Mouse (Mus musculus) ES-E14 (cell line): ENCODE results near the gene Ndufaf5. TPM values are rescaled to one million over a fixed set of nuclear protein-coding genes. Genes with fewer than 3 reads are reported as not detected.
A peak's percentile ranks its signal among the peaks of the same experiment; 100 is the strongest.
"Not testable (repeated sequence)": the region's sequence is repeated elsewhere in the genome, so short reads cannot be mapped to it uniquely, and the experiment has no call there.

Source experiments
- DNase-seq: peaks from one replicate; pipeline ENCODE4 v3.0.0-alpha.2; 2013; ENCODE audit warnings: low read depth, low spot score
- H3K27ac ChIP-seq: 2 replicates; pipeline ENCODE4 v1.5.1; 2012; ENCODE audit warnings: low read depth, mild to moderate bottlenecking, low read length, moderate library complexity, mixed read lengths; ENCODE audit not compliant: poor library complexity, insufficient read depth, severe bottlenecking
- H3K36me3 ChIP-seq: 2 replicates; pipeline ENCODE4 v1.6.1; 2012; ENCODE audit warnings: mild to moderate bottlenecking, low read length, moderate library complexity, mixed read lengths; ENCODE audit not compliant: control insufficient read depth, poor library complexity, insufficient read depth, severe bottlenecking
- H3K4me1 ChIP-seq, 2 experiments: fragments of 150-350 bp in 1 of 2; sonication (generic) in 1 of 2; 2 replicates each; pipeline ENCODE4 v1.6.1; 2012; ENCODE audit warnings: low read length in 2 of 2, mild to moderate bottlenecking in 1 of 2, mixed read lengths in 1 of 2; ENCODE audit not compliant: control insufficient read depth in 2 of 2, insufficient read depth in 2 of 2, poor library complexity in 1 of 2
- H3K4me3 ChIP-seq, 2 experiments: fragments of 150-350 bp in 1 of 2; sonication (generic) in 1 of 2; 2 replicates each; pipeline ENCODE4 v1.5.1; 2012; ENCODE audit warnings: low read length in 2 of 2, low read depth in 1 of 2, mild to moderate bottlenecking in 1 of 2, mixed read lengths in 1 of 2; ENCODE audit not compliant: insufficient read depth in 1 of 2, poor library complexity in 1 of 2, severe bottlenecking in 1 of 2
- H3K9ac ChIP-seq: 2 replicates; pipeline ENCODE4 v1.6.1; 2012; ENCODE audit warnings: low read depth, mild to moderate bottlenecking, low read length, mixed read lengths; ENCODE audit not compliant: poor library complexity, insufficient read depth, severe bottlenecking
- H3K9me3 ChIP-seq: fragments of 150-350 bp; sonication (generic); 2 replicates; pipeline ENCODE4 v1.6.1; 2012; ENCODE audit warnings: low read depth, mild to moderate bottlenecking, low read length; ENCODE audit not compliant: control insufficient read depth, insufficient read depth
- CHD2 ChIP-seq: IDR thresholded peaks from 2 replicates; pipeline ENCODE4 v1.6.1; 2014; ENCODE audit warnings: mild to moderate bottlenecking, low read depth, low read length, inconsistent platforms
- HCFC1 ChIP-seq: IDR thresholded peaks from 2 replicates; pipeline ENCODE4 v1.6.1; 2012; ENCODE audit warnings: low read length, inconsistent platforms, borderline replicate concordance; ENCODE audit not compliant: insufficient read depth
- MAFK ChIP-seq: IDR thresholded peaks from 2 replicates; pipeline ENCODE4 v1.6.1; 2014; ENCODE audit warnings: mild to moderate bottlenecking, low read depth, low read length, inconsistent platforms; ENCODE audit not compliant: insufficient read depth
- ZC3H11A ChIP-seq: IDR thresholded peaks from 2 replicates; pipeline ENCODE4 v1.6.1; 2012; ENCODE audit warnings: low read depth, mild to moderate bottlenecking, inconsistent platforms, low read length, borderline replicate concordance
- ZNF384 ChIP-seq: IDR thresholded peaks from 2 replicates; pipeline ENCODE4 v1.6.1; 2012; ENCODE audit warnings: low read depth, low read length, inconsistent platforms
- in situ Hi-C, 2 experiments: fragments of 600-800 bp; cut with MboI; formaldehyde crosslinking; loops; one replicate each; pipeline ENCODE4 v1.15.1; 2025; ENCODE audit warnings: low sequenced_read_pairs in 2 of 2, inconsistent platforms in 1 of 2; ENCODE audit not compliant: unreplicated experiment in 2 of 2
- total RNA-seq: library from RNA; depleted of rRNA; stranded (reverse); fragments of 300-350 nt; gene quantifications from 2 replicates; pipeline ENCODE4 v1.2.3, GENCODE M21; 2012; rRNA removed

Gene Ndufaf5
- total RNA-seq: 12.9 and 14.0 TPM in 2 replicates

GRCm38 (mm10) chr2:140170127-140170802 is at the start of gene Ndufaf5, which contains the start of gene Esf1:
Ndufaf5 (plus strand) TSS chr2:140170649.
Esf1 (minus strand) TSS chr2:140170564.
- H3K36me3 ChIP-seq: no peaks in the 10 kb centered on the region
- H3K9ac ChIP-seq: peak within 1 kb of the TSS; percentile 94
- TF ChIP-seq CHD2 (no peak), MAFK (no peak), HCFC1 (peak; percentile 76), ZC3H11A (no peak), ZNF384 (no peak)
- H3K27ac ChIP-seq: peak within 1 kb of the TSS; percentile 55
- in situ Hi-C loops: no loop called here
- H3K9me3 ChIP-seq: no peaks in the 10 kb centered on the region
- H3K4me3 ChIP-seq: peak within 1 kb of the TSS; percentile 97 to 99
- DNase-seq: peak; percentile 95
- 0 out of 4 replicates have a peak, but pooled peaks cover 0 to 2% of the 10 kb centered on the region in 2 experiments for H3K4me1 ChIP-seq

DNA sequence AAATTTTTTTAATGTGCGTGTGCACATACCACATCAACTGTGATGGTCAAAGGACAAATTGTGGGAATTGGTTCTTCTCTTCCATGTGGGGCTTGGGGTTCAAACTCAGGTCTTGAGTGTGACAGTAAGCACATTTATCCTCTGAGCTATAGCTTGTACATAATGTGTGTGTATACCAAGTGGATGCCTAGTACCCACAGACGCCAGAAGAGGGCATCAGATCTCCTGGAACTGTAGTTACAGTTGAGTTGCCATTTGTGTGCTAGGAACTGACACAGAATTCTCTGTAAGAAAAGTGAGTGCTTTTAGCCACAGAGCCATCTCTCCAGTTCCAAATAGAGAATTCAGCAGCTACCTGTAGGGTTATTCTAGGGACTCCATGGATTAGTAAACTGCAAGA is 44.9 kb upstream of the Ndufaf5 start:
- Histone ChIP-seq H3K9ac (no peak overlapping the region), H3K27ac (no peak overlapping the region), H3K36me3 (peaks cover 18% of the 10 kb centered on the region), H3K4me1 (no peaks in the 10 kb centered on the region), H3K4me3 (no peak overlapping the region), H3K9me3 (no peaks in the 10 kb centered on the region)
- TF ChIP-seq ZNF384 (no peak), ZC3H11A (0 out of 2 replicates have a peak, but pooled peaks have one; percentile 3)
- in situ Hi-C loops: no loop called here
- peak; percentile 25 for DNase-seq

- H3K4me3 ChIP-seq, H3K27ac ChIP-seq, H3K4me1 ChIP-seq, DNase-seq, in situ Hi-C loops, H3K9ac ChIP-seq, H3K9me3 ChIP-seq, H3K36me3 ChIP-seq: not testable (repeated sequence)
Observed at GRCm38 (mm10) chr2:140151743-140152142, 18.7 kb upstream of the Ndufaf5 start, which contains the start of gene Gm17374. Gm17374 (plus strand) TSS chr2:140152043.

GRCm38 (mm10) chr2:140159186-140159730 is 11.2 kb upstream of the Ndufaf5 start:
- no peak for TF ChIP-seq HCFC1
- no peak for TF ChIP-seq CHD2
- no peak for TF ChIP-seq ZC3H11A
- TF ChIP-seq ZNF384: no peak
- no peak for TF ChIP-seq MAFK
- Histone ChIP-seq H3K4me1 (no peaks in the 10 kb centered on the region), H3K9ac (no peak overlapping the region), H3K4me3 (no peak overlapping the region), H3K36me3 (peaks cover 2% of the 10 kb centered on the region; the same call in 1 of the 2 replicates), H3K9me3 (no peaks in the 10 kb centered on the region), H3K27ac (no peak overlapping the region)
- peak; percentile 19 for DNase-seq
- in situ Hi-C loops: no loop called here

DNA sequence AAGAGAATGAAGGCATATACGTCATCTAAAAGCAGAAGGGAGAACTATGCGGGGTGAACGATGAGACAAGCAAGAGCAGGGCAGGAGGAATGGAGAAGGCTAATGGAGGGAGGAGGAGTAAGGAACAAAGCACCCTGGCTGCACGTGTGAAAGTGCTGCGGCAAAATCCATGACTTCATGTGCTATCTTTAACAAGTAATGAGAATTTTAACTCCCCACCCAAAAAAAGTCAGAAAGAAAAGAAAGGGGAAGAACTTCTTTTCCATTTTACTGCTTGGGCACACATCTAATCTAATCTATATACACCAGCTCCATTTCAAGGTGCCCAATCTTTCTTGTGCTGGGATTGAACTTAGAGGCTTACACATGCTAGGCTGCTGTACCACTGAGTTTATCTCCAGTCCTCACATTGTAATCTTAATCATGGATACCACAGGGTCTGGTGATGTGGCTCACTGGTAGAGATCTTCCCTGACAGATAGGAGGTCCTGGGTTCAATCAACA is 7.0 kb upstream of the Ndufaf5 start:
- no peak for DNase-seq
- H3K4me3 ChIP-seq: no peak overlapping the region
- no peaks in the 10 kb centered on the region for H3K4me1 ChIP-seq
- H3K27ac ChIP-seq: no peak overlapping the region
- in situ Hi-C loops: no loop called here
- no peaks in the 10 kb centered on the region; the same call in 1 of the 2 replicates for H3K36me3 ChIP-seq
- no peak for TF ChIP-seq MAFK
- TF ChIP-seq ZC3H11A: no peak
- TF ChIP-seq HCFC1: no peak
- no peak for TF ChIP-seq CHD2
- TF ChIP-seq ZNF384: no peak
- H3K9ac ChIP-seq: no peak overlapping the region
- no peaks in the 10 kb centered on the region for H3K9me3 ChIP-seq
